Mouse (Mus musculus): ENCODE results near the gene Rps15. TPM values are rescaled to one million over a fixed set of nuclear protein-coding genes. Genes with fewer than 3 reads are reported as not detected.

Rps15 gene
- polyA plus RNA-seq, 1 experiment from 2014 or later = 882 TPM

DNA sequence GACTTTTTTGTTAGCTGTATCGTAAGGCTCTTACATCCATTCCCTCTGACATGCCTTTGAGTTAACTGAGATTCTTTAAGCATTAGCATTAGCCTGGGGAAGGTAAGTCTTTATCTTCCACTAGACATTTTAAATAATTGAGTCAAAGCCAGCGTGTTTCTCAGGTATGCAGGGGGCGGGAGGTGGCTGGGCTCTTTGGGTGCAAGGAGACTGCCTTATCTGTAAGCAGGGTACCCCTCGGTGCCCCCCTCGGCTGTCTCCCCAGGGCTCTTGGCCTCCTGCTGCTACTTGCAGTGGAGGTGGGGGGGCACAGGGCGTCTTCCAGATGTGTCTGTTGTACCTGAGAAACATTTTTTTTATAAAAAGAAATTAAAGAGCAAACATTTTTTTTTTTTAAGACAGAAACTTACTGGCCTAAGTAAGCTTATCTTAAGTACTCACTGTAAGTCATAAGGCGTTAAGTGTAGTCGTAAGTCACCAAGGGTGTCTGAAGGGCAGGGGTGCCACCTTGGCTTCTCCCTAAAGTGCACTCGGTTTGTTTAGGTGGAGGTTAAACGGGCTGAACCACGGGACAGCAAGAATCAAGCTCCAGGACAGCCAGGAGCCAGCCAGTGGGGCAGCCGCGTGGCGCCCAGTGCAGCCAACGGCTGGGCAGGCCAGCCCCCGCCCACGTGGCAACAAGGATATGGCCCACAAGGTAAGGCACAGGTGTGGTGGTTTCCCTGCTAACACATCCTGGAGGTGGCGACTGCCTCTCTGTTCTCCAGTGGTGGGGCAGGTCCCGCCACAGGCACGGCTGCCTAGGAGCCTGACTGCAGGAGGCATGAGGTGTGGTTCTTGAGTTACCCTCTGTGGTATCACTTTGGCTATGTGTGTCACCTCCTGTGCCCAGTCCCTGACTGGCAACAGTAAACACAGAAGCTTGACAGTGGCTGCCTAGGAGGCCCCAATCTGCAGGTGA is 9.5 kb upstream of the Rps15 start:
- no peak overlapping the region for H3K27ac ChIP-seq
- no peak for DNase-seq (ENCODE audit: low spot score)
- no peaks in the 10 kb centered on the region for H3K27me3 ChIP-seq (ENCODE audit: insufficient read depth, poor library complexity, severe bottlenecking)
- H3K36me3 ChIP-seq = peaks cover 98% of the 10 kb centered on the region
- H3K9me3 ChIP-seq = no peaks in the 10 kb centered on the region
- no peak overlapping the region for H3K4me3 ChIP-seq
- peaks cover 12% of the 10 kb centered on the region; the same call in 1 of the 2 replicates for H3K4me1 ChIP-seq
- WGBS = 86% methylated on average over 20 of the region's 20 CpGs

DNA sequence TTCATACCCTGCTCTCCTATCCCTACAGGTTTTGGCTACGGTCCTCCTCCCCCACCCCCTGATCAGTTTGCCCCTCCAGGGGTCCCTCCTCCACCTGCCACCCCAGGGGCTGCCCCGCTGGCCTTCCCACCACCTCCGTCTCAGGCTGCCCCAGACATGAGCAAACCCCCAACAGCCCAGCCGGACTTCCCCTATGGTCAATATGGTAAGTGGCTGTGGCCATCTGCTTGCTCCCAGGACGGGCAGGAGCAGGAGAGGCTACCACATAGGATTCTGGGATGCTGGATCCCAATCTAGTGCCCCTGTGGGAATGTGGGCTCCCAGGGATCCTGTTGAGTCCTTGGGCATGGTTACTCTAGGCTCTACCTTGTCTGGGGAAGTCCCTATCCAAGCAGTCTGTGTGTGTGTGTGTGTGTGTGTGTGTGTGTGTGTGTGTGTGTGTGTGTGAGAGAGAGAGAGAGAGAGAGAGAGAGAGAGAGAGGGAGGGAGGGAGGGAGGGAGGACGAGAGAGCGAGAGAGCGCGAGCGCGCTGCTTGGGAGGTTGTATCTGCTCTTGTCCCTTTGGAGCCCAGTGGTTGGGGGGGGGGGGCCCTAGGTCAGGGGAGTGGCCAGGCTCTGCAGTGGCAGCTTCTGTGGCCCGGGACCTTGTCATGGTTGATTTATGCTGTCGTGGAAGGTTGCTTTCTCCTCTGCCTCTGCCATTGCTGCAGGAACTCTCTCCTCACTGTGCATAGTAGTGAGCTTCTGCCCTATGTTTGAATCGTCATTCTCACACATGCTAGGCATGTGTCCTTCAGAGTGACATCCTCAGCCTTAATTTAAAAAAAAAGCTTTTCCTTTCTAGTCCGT is 6.8 kb upstream of the Rps15 start:
- H3K4me3 ChIP-seq = no peak overlapping the region
- no peak overlapping the region for H3K27ac ChIP-seq
- H3K36me3 ChIP-seq = peaks cover 87% of the 10 kb centered on the region
- H3K27me3 ChIP-seq (ENCODE audit: insufficient read depth, poor library complexity, severe bottlenecking) = no peaks in the 10 kb centered on the region
- WGBS = 86% methylated on average over 15 of the region's 15 CpGs
- H3K9me3 ChIP-seq = no peaks in the 10 kb centered on the region
- no peak for DNase-seq (ENCODE audit: low spot score)
- H3K4me1 ChIP-seq = peaks cover 12% of the 10 kb centered on the region; the same call in 1 of the 2 replicates

GRCm38 (mm10) chr10:80288097-80288496 is 4.2 kb upstream of the Rps15 start:
- Histone ChIP-seq H3K4me3 (no peak overlapping the region), H3K9me3 (no peaks in the 10 kb centered on the region), H3K4me1 (0 out of 2 replicates have a peak, but pooled peaks cover 6% of the 10 kb centered on the region), H3K36me3 (peaks cover 61% of the 10 kb centered on the region), H3K27ac (no peak overlapping the region), H3K27me3 (ENCODE audit: insufficient read depth, poor library complexity, severe bottlenecking) (no peaks in the 10 kb centered on the region)
- DNase-seq (ENCODE audit: low spot score) = no peak
- 94% methylated on average over 12 of the region's 12 CpGs for WGBS

DNA sequence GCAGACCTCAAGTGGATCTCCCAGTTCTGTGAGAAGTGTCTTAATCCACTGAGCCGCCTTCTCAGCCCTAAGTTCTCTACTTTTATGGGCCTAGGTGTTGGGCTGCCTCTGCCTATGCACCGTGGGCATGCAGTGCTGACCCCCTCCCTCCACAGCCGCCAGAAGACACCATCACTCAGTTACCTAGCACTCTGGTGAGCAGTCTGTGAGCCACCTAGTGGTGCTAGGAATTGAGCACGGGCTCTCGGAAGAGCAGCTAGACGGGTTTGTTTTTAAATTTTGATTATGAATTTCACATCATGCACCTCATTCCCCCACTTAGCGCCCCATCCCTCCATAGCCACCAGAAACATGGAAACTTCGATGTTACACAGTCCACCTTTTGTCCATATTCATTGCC is 3.6 kb upstream of the Rps15 start:
- no peak overlapping the region for H3K4me3 ChIP-seq
- DNase-seq (ENCODE audit: low spot score) = no peak
- peaks cover 11% of the 10 kb centered on the region for H3K4me1 ChIP-seq
- H3K9me3 ChIP-seq = no peaks in the 10 kb centered on the region
- H3K27me3 ChIP-seq (ENCODE audit: insufficient read depth, poor library complexity, severe bottlenecking) = no peaks in the 10 kb centered on the region
- no peak overlapping the region for H3K27ac ChIP-seq
- peaks cover 61% of the 10 kb centered on the region for H3K36me3 ChIP-seq
- 66% methylated on average over 8 of the region's 8 CpGs for WGBS

GRCm38 (mm10) chr10:80293325-80293724 is 1.1 kb downstream of the Rps15 start:
- Histone ChIP-seq H3K27me3 (ENCODE audit: insufficient read depth, poor library complexity, severe bottlenecking) (peaks cover 21% of the 10 kb centered on the region), H3K4me3 (peak overlapping the region; percentile 91), H3K9me3 (no peaks in the 10 kb centered on the region), H3K36me3 (peaks cover 32% of the 10 kb centered on the region), H3K4me1 (peaks cover 48% of the 10 kb centered on the region), H3K27ac (peak overlapping the region; percentile 98)
- DNase-seq (ENCODE audit: low spot score) = no peak
- WGBS = 38% methylated on average over 14 of the region's 14 CpGs

DNA sequence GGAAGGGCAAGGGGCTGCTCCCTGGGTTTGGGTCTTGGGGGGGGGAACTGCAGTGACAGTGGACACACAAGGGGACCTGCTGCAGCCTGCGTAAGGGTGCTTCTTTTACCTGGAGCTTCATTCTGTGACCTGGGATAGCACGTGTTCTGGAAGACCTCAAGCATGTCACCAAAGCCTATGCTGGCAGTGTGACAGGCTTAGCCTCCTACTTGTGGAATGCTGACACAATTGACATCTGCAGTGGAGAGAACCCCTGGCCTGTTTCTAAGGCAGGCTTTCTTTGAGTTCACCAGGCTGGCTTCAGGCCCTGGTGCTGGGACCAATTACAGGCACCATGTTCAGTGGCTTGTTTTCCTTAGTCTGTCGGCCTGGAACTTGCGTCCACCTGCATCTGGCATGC is 2.1 kb downstream of the Rps15 start:
- Histone ChIP-seq H3K4me3 (peak overlapping the region; percentile 91; the same call in 1 of the 2 replicates), H3K27ac (no peak overlapping the region), H3K4me1 (peaks cover 52% of the 10 kb centered on the region), H3K36me3 (peaks cover 22% of the 10 kb centered on the region), H3K27me3 (ENCODE audit: insufficient read depth, poor library complexity, severe bottlenecking) (peaks cover 31% of the 10 kb centered on the region), H3K9me3 (no peaks in the 10 kb centered on the region)
- DNase-seq (ENCODE audit: low spot score) = no peak
- 70% methylated on average over 4 of the region's 4 CpGs for WGBS

- Histone ChIP-seq H3K4me1 (peaks cover 52% of the 10 kb centered on the region), H3K4me3 (peak overlapping the region; percentile 91; the same call in 1 of the 2 replicates), H3K27me3 (ENCODE audit: insufficient read depth, poor library complexity, severe bottlenecking) (peaks cover 36% of the 10 kb centered on the region), H3K9me3 (no peaks in the 10 kb centered on the region), H3K36me3 (peaks cover 21% of the 10 kb centered on the region), H3K27ac (no peak overlapping the region)
- no peak for DNase-seq (ENCODE audit: low spot score)
- whole genome bisulfite sequencing = 48% methylated on average over 7 of the region's 7 CpGs
Measured at GRCm38 (mm10) chr10:80294788-80295303, 2.6 kb downstream of the Rps15 start.

GRCm38 (mm10) chr10:80295618-80296425 is 3.6 kb downstream of the Rps15 start, which contains the start of gene Apc2:
Apc2 (plus strand) TSS chr10:80295977.
- WGBS = 1% methylated on average over 26 of the region's 26 CpGs

GRCm38 (mm10) chr10:80296824-80297223 is 4.6 kb downstream of the Rps15 start:
- Histone ChIP-seq H3K27me3 (ENCODE audit: insufficient read depth, poor library complexity, severe bottlenecking) (peaks cover 56% of the 10 kb centered on the region), H3K36me3 (peaks cover 21% of the 10 kb centered on the region), H3K27ac (no peak overlapping the region), H3K4me3 (peak overlapping the region; percentile 58; the same call in 1 of the 2 replicates), H3K9me3 (no peaks in the 10 kb centered on the region), H3K4me1 (peaks cover 53% of the 10 kb centered on the region)
- no peak for DNase-seq (ENCODE audit: low spot score)
- 75% methylated on average over 5 of the region's 5 CpGs for WGBS

More at GRCm38 (mm10) chr10:80295618-80296425, 3.6 kb downstream of the Rps15 start, which contains the start of gene Apc2:
- Histone ChIP-seq H3K27ac (peak within 1 kb of the TSS; percentile 66), H3K4me1 (peaks cover 52% of the 10 kb centered on the region), H3K9me3 (no peaks in the 10 kb centered on the region), H3K27me3 (ENCODE audit: insufficient read depth, poor library complexity, severe bottlenecking) (peaks cover 46% of the 10 kb centered on the region), H3K36me3 (peaks cover 21% of the 10 kb centered on the region), H3K4me3 (peak within 1 kb of the TSS; percentile 91)
- peak; percentile 89 for DNase-seq (ENCODE audit: low spot score)

DNA sequence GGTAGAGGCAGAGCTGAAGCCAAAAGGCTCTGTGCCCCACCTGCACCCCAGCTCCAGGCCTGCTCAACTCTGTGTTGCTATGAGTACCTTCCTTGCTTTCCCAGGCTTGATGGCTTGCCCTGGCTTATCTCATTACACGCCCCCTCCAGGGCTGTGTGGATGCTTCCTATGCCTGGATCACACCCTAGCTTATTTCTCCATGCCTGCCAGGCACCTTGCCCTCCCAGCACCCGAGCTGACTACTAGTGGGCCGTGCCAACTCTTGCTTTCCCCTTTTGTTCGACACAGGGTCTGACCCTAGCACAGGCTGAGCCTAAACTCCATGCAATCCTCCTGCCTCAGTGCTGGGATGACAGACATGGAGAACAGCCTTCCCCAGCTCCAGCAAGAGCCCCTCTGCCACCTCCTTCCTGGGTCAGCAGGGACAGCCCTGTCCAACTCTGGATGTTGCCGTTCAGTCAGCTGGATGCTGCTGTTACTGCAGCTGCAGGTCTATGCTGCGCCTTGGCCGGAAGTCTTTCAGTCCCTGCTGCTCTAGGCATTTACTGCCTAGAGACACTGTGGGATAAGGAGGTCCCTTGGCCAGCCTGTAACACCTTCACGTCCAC is 5.4 kb downstream of the Rps15 start:
- peaks cover 60% of the 10 kb centered on the region for H3K4me1 ChIP-seq

GRCm38 (mm10) chr10:80298571-80299281 is 6.5 kb downstream of the Rps15 start:
- WGBS = 7% methylated on average over 26 of the region's 26 CpGs
- Histone ChIP-seq H3K4me3 (peak overlapping the region; percentile 22; the same call in 1 of the 2 replicates), H3K9me3 (no peaks in the 10 kb centered on the region), H3K27ac (no peak overlapping the region), H3K4me1 (peaks cover 55% of the 10 kb centered on the region), H3K36me3 (peaks cover 14% of the 10 kb centered on the region), H3K27me3 (ENCODE audit: insufficient read depth, poor library complexity, severe bottlenecking) (peaks cover 70% of the 10 kb centered on the region)
- DNase-seq (ENCODE audit: low spot score) = no peak

More for the DNA sequence above, 5.4 kb downstream of the Rps15 start:
- WGBS = 60% methylated on average over 8 of the region's 8 CpGs
- H3K36me3 ChIP-seq = peaks cover 21% of the 10 kb centered on the region
- H3K27me3 ChIP-seq (ENCODE audit: insufficient read depth, poor library complexity, severe bottlenecking) = peaks cover 64% of the 10 kb centered on the region
- H3K27ac ChIP-seq = no peak overlapping the region
- DNase-seq (ENCODE audit: low spot score) = no peak
- no peaks in the 10 kb centered on the region for H3K9me3 ChIP-seq
- no peak overlapping the region for H3K4me3 ChIP-seq
